Mouse (Mus musculus): ENCODE measurements at regions not wholly inside any gene's neighbourhood (a gene's known extent, or its start where the extent isn't known, plus 50 kb on each side); places are given as distances from the start of the nearest gene placed in this dataset. TPM values are rescaled to one million over a fixed set of nuclear protein-coding genes. Genes with fewer than 3 reads are reported as not detected.

Small RNA genes in the stretch of these regions (microRNA-seq; reads per million reads assigned to microRNA genes)
- gene Gm23075, result not detected
